Mouse (Mus musculus) lung, adult 2 months (tissue): Measurements from ENCODE around the gene Hist1h2ao.

Experiments
- CTCF ChIP-seq: fragments of 200-500 bp; IDR thresholded peaks from 2 replicates; pipeline ENCODE4 v1.5.1; 2011; ENCODE audit warnings: mild to moderate bottlenecking, low read length, control low read depth; ENCODE audit not compliant: insufficient read depth
- POLR2A ChIP-seq: fragments of 200-500 bp; IDR thresholded peaks from 2 replicates; pipeline ENCODE4 v1.6.1; 2011; ENCODE audit warnings: low read depth, mild to moderate bottlenecking, control low read depth, low read length, borderline replicate concordance; ENCODE audit errors: extremely low read depth

GRCm38 (mm10) chr13:21828511-21828910 lies 18.2 kb downstream of the Hist1h2ao start:
- TF ChIP-seq CTCF (no peak), POLR2A (no peak)
